Mouse (Mus musculus) megakaryocyte progenitor cell, adult 5-6 weeks (primary cell): ENCODE data around the gene Gm20388. TPM values are rescaled to one million over a fixed set of nuclear protein-coding genes. Genes with fewer than 3 reads are reported as not detected.

ENCODE experiments used
- ATAC-seq: replicated peaks from 2 replicates; pipeline ENCODE4 v1.8.0; 2016; ENCODE audit warnings: mild to moderate bottlenecking, moderate TSS enrichment, inconsistent platforms; ENCODE audit not compliant: poor library complexity
- total RNA-seq, 2 experiments: library from RNA; stranded (forward) in 1 of 2; stranded (reverse) in 1 of 2; fragments of 157-497, 149-512 nt in 1 of 2; fragments of 200-1000 nt in 1 of 2; gene quantifications; 2 replicates each; pipeline versions ENCODE4 v1.2.3 to v1.2.4; 2015 to 2017

Gm20388 gene
- total RNA-seq, 2 experiments from 2014 or later, result 18.6 TPM; not detected in 1

DNA sequence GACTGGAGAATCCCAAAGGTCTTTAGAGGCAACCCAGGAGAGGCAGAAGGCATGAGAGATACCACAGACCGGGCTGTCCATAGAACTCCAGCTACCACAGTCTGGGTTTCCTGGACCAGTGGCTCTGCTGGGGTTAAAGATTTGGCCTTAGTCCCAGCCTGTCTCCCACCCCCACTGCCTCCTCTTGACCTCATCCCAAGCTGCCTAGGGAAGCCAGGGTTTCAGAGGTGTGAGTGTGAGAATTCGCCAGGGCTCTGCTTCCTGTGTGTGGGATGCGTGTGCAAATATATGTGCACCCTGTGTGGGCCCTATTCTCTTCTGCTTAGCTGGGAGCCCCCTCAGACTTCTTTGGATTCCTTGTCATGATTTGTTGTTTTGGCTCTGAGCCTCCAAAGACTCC, 894.1 kb downstream of the Gm20388 start:
- ATAC-seq, result no peak

- no peak for ATAC-seq
Observed at GRCm38 (mm10) chr8:120806780-120807264, 896.2 kb downstream of the Gm20388 start.

DNA sequence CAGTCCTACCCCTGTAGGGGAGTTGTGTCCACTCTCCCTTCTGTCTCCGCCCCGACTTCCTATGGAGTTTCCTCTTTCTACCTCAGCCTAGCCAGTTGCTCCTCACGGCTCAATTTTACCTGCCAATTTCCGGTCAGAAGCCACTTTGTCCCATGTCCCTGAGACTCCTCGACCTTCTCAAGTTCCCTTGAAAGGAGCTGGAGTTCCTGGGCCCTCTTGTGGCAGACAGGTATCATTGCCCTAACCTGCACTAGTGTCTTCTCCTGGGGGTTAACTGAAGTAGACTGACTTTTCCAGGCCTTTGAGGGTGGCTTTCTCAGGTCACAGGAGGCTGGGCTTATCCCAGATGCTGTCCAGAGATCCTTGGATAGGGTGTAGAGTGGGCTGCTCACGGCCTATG, 897.1 kb downstream of the Gm20388 start:
- ATAC-seq, result peak; percentile 74

- no peak for ATAC-seq
Observed at GRCm38 (mm10) chr8:120809050-120809449, 898.4 kb downstream of the Gm20388 start.

GRCm38 (mm10) chr8:120811953-120812352, 901.3 kb downstream of the Gm20388 start:
- no peak; the same call in 1 of the 2 replicates for ATAC-seq

GRCm38 (mm10) chr8:120813028-120813427, 902.4 kb downstream of the Gm20388 start:
- ATAC-seq, result no peak

GRCm38 (mm10) chr8:120813839-120814238, 903.2 kb downstream of the Gm20388 start:
- no peak for ATAC-seq

DNA sequence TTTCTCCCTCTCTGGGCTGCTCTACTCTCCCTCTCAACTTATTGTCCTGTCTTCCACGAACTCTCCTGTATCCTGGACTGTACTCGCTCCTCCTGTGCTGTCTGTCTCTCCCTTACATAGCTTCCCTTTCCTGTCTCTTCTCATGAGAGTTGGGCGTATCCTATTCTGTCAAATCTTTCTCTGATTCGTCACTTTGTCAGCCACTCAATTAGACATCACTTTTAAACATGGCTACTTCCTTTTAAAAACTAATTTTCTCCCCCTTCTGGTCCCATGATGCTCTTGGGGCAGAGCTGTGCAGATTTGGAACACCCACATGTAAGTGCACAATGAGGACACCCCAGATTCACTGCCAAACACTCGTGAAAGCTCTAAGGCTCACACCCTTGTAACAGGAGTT, 905.7 kb downstream of the Gm20388 start:
- ATAC-seq, result no peak

GRCm38 (mm10) chr8:120819906-120820305, 909.3 kb downstream of the Gm20388 start:
- ATAC-seq, result no peak

DNA sequence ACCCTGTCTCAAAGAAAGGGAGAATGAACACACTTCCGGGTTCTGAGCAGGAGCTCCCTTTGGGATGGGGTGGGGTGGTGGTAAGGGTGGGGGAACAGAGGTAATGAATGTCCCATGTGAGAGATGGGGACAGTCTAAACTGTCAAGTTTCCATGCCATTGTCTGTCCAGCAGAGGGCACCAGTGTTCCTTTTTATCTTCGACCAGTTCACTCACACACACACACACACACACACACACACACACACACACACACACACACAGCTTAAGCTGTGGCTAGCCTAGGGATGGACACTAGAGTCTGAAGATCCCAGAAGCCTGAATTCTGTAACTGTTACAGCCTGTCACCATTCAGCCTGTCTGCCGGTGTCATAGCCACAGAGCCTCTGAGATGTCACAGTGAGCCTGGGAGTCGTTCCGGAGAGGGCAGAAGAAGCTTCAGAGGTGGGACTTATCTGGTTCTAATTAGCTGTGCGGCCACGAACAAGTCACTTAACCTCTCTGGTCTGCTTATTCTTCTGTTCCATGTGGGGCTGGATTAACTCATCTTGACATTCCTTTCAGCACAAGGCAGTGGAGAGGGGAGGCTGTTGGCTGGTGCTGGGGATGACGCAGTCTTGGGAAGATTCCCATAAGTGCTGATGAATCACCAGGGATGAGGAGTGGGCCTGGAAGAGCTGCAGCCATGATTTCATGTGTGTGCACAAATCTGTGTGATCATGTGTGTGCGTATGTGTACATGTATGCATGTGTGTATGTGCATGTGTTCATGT, 910.9 kb downstream of the Gm20388 start:
- peak; percentile 81 for ATAC-seq

DNA sequence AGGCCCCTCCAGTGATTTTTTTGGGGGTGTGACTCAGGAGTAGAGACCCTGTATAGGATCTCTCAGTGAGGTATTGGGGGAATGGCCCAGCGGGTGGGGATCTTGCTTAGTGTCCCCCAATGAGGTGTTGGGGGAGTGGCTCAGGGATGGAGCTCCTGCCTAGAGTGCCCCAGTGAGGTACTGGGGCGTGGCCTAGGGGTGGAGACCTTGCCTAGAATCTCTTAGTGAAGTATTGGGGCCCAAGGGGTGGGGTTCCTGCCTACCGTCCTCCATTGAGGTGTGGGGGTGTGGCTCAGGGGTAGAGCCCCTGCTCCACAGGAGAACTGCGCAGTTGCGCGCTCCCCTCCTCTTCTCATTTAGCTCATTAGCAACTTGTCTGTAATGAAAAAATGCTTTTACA, 912.7 kb downstream of the Gm20388 start:
- ATAC-seq, result no peak

GRCm38 (mm10) chr8:120823887-120824286, 913.2 kb downstream of the Gm20388 start:
- ATAC-seq, result no peak

DNA sequence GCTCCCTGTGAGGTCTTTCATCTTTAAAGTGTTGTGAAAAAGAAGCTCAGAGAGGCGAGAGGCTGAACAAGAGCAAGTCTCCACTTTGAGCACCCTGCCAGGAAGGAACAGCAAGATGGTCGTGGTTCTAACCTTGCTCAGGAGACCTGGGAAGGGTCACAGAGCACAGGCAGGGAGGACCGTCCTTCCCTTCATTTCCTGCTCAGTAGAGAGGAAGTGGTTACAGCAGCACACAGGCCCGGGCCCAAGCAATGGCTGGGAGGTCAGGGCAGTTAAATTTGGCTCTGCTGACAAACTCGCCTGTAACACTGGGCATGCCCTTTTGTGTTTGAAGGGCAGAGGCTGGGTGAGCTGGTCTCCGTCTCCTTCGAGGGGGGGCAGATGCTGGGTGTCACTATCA, 914.0 kb downstream of the Gm20388 start:
- ATAC-seq, result peak; percentile 43

DNA sequence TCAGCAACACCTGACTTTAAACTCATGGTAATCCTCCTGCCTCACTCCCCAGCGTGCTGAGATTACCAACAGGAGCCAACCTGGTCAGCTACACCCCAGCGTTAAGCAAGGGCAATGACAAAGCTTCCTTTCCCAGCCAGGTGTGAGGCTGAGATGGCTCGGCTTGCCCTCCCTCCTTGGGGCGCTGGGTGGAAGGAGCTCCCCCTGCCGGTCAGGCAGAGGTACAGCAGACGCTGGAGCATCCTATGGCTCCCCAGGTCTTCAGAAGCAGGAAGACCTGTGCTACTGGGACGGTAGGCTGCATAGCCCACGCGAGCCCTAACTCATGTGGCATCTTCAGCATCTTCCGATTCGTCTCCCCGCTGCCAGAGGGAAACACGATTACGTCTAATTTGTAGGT, 917.6 kb downstream of the Gm20388 start:
- ATAC-seq, result peak; percentile 91

- ATAC-seq, result no peak
Observed at GRCm38 (mm10) chr8:120830661-120831060, 920.0 kb downstream of the Gm20388 start.

- peak; percentile 42; the same call in 1 of the 2 replicates for ATAC-seq
Observed at GRCm38 (mm10) chr8:120832022-120832421, 921.4 kb downstream of the Gm20388 start.

GRCm38 (mm10) chr8:120833196-120833595, 922.6 kb downstream of the Gm20388 start:
- no peak for ATAC-seq

DNA sequence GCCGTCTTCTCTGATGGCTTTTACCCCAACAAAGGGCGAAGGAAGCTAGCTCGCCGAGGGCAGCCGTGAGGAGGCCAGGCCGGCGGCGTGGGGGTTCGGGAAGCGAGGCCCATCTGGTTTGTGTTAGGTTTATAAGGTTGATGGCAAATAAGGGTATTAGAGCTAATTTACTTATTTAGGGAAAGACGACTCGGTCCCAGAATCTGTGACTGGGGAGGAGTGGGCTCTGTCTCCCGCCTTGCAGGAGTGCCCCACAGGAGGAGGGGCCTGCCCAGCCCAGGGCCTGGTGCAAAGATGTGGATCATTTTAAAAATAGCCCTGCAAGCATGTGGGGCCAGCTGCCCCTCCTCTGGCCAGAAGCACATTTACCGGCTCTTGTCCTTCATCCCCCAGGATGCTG, 928.4 kb downstream of the Gm20388 start:
- no peak for ATAC-seq

- ATAC-seq, result no peak
Observed at GRCm38 (mm10) chr8:120843084-120843483, 932.4 kb downstream of the Gm20388 start.

DNA sequence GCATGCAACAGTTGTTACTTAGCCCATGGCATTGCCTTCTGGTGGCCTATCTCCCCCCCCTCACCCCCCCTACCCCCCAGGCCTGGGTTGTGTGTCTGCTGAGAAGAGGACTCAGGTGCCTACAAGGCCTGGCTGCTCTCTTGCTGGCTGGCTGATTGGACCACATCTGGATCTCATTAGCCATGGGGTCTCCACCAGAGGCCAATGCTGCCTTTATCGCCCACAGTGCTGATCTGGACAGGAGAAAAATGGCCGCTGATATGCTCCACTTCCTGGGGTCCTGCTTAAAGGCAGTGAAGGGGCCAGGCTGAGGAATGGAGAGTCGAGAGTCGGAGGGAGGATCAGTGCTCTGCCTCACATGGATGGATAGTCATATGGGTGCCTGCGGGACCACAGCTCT, 935.4 kb downstream of the Gm20388 start:
- ATAC-seq, result no peak

DNA sequence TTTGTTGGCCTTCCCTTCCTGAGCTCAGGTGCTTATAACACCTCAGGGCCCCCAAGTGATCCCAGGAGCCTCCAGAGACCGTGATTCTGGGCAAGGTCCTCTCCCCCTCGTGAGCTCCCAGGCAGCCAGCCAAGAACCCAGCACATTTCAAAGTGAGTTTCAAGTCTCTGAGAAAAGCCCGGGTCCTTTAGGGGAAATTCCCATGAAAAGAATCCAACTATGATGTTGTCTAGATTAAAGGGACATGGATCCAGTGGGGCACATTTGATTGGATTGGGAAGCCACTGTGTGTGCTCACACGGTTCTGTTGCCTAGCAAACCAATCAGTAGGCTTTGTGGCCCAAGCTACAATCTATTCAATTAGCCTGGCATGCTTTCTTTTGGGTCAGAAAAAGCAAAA, 936.6 kb downstream of the Gm20388 start:
- ATAC-seq, result no peak

DNA sequence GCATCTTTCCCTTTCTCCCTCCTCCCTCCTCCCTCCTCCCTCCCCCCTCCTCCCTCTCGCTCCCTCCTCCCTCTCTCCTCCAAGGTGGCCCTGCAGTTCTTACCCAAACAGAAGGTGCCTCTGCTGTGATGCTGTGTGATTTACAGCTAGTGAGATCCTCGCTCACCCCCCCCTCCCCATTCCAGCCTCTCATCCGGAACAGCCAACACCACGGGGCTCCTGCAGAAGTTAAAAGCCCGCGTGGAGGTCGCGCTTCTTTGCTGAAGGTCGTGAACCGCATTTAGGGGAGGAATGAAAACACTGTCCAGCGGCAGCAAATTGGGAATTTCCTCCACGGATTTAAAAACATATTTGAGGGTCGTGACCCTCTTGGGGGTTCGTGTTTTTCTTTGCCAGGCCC, 937.1 kb downstream of the Gm20388 start:
- ATAC-seq, result no peak

DNA sequence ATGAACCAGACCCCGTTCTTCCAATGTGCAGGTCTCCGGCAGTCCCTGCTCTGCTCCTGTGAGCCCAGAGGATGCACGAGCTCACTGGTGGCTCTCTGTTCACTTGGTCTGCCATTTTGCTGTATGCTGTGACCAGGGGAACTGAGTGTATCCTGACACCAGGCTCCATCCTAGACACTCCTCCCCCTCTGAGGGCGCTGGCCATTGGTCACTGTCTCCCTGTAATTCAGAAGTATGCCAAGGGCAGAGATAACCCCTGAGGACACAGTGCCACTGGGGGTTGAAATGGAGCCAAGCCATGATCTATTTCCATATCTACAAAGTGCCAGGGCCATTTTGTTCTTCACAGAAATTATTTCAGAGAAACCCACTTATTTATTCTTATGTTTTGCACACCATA, 937.8 kb downstream of the Gm20388 start:
- ATAC-seq, result no peak
